Mouse (Mus musculus) frontal cortex, postnatal 10 days (tissue): ENCODE measurements around the gene Gm20481.
A peak's percentile ranks its signal among the peaks of the same experiment; 100 is the strongest.
"Not testable (repeated sequence)": the region's sequence is repeated elsewhere in the genome, so short reads cannot be mapped to it uniquely, and the experiment has no call there.

Source experiments
- DNase-seq, 2 experiments: peaks; one replicate each; pipeline ENCODE4 v3.0.0; 2022; ENCODE audit warnings: low spot score in 2 of 2, mixed read lengths in 1 of 2

Gm20481 gene

GRCm38 (mm10) chr17:35003022-35003838, 33.5 kb downstream of the Gm20481 start:
- DNase-seq = no peak

- DNase-seq = no peak
These were observed 34.5 kb downstream of the Gm20481 start for GRCm38 (mm10) chr17:35004075-35004717.

GRCm38 (mm10) chr17:35005158-35005557, 35.4 kb downstream of the Gm20481 start:
- no peak for DNase-seq

- not testable (repeated sequence) for DNase-seq
These were observed 36.2 kb downstream of the Gm20481 start for GRCm38 (mm10) chr17:35005902-35006301.

- no peak for DNase-seq
These were observed 37.8 kb downstream of the Gm20481 start for GRCm38 (mm10) chr17:35007387-35007991.

- DNase-seq = no peak
These were observed 39.9 kb downstream of the Gm20481 start for GRCm38 (mm10) chr17:35009586-35009985.

- no peak for DNase-seq
These were observed 41.7 kb downstream of the Gm20481 start for GRCm38 (mm10) chr17:35011440-35011839.

- no peak for DNase-seq
These were observed 42.7 kb downstream of the Gm20481 start for GRCm38 (mm10) chr17:35012430-35012829.

GRCm38 (mm10) chr17:35013221-35013620, 43.5 kb downstream of the Gm20481 start:
- no peak for DNase-seq

- no peak for DNase-seq
These were observed 45.6 kb downstream of the Gm20481 start for GRCm38 (mm10) chr17:35015296-35015695.

GRCm38 (mm10) chr17:35016376-35016775, 46.7 kb downstream of the Gm20481 start, which contains the start of gene Vwa7:
Gene Vwa7 (plus strand): TSS chr17:35016579.
- no peak for DNase-seq

- DNase-seq = no peak
These were observed 47.3 kb downstream of the Gm20481 start for GRCm38 (mm10) chr17:35016791-35017705.

GRCm38 (mm10) chr17:35017706-35018030, 48.0 kb downstream of the Gm20481 start:
- DNase-seq = no peak

- no peak for DNase-seq
These were observed 48.5 kb downstream of the Gm20481 start for GRCm38 (mm10) chr17:35018171-35018570.

- DNase-seq = no peak
These were observed 50.2 kb downstream of the Gm20481 start for GRCm38 (mm10) chr17:35019894-35020293.

- DNase-seq = no peak
These were observed 50.8 kb downstream of the Gm20481 start for GRCm38 (mm10) chr17:35020551-35020950.

GRCm38 (mm10) chr17:35021163-35021808, 51.6 kb downstream of the Gm20481 start:
- DNase-seq = peak; percentile 73 to 80
